Mouse (Mus musculus) T-helper 2 cell (primary cell): ENCODE measurements around the gene Tulp1.
"Not testable (repeated sequence)": the region's sequence is repeated elsewhere in the genome, so short reads cannot be mapped to it uniquely, and the experiment has no call there.

ENCODE experiments used
- in situ Hi-C: fragments of 300-600 bp; cut with MboI, MseI; formaldehyde crosslinking; loops from one replicate; pipeline ENCODE4 v1.15.1; 2025; ENCODE audit warnings: high pct_unique_total_duplicates

Tulp1 gene

DNA sequence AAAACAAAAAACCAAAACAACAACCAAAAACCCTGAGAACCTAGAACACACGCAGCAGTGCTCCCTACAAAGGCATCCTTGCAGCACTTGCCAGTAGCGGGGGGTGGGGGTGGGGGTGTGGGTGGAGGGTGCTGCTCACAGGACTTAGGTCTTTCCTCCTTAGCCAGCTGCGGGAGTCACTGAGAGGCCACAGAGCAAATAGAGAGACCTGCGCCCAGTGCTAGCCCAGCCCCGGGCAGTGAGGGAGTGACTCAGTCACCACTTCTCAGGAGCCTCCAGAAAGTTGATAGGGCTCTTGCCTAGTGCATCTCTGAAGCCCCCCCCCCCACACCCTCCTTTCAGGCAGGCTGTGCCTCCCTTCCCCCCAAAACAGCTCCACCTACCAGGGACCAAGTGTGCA is 4.0 kb upstream of the Tulp1 start:
- in situ Hi-C loops = no loop called here

DNA sequence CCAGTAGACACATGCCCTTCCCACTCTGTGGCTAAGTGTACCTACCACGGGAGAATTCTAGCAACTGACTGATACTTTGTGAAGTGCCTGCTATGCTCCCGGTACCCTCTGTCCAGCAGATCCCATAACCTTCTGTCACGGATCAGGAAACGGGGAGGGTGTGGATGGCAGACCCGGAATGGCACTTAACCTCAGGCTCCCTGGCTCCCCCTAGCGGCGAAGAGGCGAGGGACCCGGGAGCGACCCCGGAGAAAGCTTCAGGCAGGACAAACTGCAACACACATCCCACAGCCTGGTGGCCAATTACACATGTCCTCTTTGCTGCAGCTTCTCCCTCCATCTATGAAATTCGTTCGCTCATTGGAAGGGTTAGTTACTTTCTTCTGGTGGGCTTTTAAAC is 3.4 kb upstream of the Tulp1 start:
- in situ Hi-C loops = no loop called here

DNA sequence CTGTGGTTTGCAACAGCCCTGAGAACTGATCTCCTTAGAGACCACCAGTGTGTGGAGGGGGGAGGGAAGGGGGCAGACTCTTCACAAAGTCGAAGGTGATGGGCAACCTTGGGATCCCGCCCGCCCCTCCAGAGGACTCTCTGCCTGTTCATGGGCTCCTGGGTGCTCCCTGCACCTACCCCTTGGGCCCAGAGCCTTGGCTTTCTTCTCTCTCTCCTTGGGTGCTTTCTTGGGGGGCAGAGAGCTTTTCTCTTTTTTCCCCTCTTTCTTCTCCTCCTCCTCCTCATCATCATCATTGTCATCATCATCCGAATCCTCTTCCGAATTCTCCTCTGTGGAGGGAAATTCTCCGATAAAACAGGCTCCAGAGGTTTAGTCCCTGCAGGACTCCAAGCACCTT is 1.5 kb downstream of the Tulp1 start:
- in situ Hi-C loops = no loop called here

DNA sequence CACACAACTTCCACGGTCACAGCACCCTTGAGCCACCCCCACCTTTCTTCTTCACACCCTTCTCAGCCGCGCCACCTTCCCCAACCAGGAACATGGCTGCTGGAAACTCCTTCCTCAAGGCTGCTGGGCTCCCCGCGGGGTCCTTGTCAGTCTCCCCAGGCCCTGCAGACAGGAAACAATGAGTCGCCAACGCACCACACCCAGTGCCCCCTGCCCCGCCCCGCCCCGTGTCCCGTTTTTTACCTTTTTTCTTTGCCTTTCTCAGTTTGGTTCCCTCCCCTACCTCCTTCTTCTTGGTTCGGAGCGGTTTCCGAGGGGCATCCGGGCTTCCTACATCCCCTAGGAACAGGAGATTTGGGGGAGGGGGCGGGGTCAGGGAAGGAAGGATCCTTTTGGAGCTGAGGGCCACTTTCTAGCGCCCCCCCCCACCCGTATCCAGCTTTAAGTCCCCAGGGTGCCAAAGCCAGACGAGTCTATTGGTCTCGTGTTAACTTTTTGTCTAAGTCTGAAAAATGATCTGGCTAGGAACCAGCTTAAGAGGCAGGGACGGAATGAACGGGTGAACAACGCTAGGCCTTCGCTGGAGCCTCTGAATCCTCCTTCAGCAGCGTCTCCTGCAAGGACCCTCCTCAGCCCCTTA is 2.2 kb downstream of the Tulp1 start:
- in situ Hi-C loops = no loop called here

DNA sequence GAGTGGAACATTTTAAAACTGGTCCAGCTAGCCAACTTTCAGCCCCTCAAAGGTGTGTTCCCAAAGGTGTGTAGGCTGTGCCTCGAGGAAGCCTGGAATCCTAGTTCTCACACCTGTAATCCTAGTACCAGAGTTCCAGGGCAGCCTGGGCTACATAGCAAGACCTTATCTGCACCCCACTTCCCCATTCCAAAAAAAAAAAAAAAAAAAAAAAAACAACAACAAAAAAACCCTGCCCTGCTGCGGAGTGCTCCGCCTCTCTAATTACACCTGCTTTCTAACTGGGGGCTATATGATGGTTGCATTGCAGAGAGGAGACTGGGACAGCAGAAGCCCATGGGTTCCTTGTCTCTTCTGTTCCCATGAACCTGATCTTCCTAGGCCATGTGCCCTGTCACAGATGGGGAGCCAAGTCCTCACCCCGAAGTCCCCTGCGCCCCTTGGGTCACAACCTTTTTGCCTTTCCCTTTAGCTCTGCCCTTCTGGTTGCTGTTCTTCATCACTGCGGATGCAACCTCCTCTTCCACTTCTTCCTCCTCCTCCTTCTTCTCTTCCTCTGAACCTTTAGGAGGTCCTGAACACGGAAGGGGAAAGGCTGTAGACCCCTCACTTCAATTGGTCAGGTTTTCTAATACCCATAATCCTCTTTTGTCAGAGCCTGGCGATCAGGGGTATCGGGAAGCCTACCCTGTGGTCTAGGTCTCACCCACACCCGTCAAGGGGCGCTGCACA is 2.9 kb downstream of the Tulp1 start:
- in situ Hi-C loops = no loop called here

DNA sequence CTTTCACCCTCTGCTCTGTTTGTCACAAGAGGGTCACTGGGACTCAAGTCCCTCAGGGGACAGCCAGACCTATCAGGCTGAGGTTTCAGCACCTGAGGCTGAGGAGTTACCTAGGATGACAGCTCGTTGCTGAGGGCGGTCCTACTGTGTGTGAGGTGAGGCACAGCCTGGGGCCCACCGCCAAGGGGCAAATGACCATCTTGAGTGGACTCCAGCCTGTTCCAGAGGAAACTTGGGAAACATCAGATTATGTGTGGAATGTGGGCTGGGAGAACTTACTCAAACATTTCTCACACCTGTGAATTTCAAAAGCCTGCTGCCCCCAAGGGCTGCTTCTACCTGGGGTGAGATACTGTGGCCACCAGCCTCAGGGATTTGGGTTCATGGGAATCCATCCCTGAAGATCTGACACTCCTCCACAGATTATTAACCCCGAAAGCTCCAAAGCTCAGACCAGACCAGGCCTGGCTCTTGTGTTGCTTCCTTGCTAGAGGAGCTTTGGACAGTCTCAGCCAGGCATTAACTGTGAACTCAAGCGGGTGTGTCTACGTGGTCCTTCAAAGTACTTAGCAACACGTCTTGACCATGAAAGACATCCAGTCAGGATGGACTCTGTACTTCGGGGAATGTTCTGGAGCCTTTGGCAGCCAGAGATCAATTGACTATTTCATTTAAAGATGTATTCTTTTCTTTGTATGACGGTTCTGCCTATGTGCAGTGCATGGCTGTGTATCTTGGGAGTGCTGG is 4.3 kb downstream of the Tulp1 start:
- in situ Hi-C loops = no loop called here

DNA sequence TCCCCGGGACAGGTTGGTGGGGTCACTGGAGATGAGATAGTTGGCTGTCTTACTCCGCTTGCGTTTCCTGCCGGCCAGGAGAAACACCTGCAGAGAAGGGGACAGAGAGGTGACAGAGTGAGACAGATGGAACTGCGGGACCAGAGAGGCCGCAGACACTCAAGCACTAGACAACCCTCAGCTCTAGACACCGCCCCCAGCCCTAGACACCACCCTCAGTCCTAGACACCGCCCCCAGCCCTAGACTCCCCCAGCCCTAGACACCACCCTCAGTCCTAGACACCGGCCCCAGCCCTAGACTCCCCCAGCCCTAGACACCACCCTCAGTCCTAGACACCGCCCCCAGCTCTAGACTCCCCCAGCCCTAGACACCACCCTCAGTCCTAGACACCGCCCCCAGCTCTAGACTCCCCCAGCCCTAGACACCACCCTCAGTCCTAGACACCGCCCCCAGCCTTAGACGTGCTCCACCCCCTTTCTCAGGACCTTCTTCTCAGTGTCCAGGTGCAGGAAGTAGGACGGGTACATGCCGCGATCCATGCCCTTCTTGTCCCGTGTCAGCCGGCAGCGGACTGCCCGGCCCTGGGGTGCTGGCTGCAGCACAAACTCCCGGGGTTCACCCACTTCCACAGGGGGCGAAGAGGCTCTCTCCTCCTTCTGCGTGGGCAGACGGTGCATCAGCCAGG is 6.3 kb downstream of the Tulp1 start:
- in situ Hi-C loops = not testable (repeated sequence)

DNA sequence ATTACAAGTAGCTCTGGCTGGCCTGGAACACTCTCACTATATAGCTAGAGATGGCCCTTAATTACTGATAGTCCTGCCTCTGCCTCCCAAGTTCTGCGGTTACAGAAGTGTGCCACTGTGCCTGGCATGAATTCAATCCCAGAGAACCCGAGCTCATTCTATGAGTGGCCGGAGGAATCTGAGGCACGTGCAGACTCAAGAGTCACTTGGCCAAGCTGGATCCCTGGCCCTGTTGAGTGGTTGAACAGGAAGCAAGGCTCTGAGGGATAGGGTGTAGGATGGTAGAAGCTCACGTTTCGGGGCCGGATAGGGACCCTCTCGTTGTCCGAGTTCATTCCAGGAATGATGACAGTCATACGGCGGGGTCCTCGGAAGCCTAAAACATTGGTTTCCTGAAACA is 9.2 kb downstream of the Tulp1 start:
- in situ Hi-C loops = no loop called here

DNA sequence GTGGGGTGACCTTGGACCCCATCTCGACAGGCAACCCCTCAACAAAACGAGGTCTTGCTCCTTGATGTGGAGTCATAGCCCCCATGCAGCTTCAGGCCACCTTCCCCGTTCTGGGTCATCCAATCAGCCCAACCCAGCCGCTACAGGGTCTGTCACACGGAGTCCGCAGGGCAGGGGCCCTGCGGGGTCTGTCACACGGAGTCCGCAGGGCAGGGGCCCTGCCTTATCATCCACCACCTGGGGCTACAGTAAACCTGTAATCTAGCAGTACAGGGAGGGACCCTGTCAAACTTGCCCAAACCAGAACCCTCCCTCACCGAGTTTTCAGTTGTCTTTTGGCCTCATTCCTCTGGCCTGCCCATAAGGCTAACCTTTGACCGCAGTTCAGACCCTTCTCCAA is 13.0 kb downstream of the Tulp1 start:
- in situ Hi-C loops = no loop called here

DNA sequence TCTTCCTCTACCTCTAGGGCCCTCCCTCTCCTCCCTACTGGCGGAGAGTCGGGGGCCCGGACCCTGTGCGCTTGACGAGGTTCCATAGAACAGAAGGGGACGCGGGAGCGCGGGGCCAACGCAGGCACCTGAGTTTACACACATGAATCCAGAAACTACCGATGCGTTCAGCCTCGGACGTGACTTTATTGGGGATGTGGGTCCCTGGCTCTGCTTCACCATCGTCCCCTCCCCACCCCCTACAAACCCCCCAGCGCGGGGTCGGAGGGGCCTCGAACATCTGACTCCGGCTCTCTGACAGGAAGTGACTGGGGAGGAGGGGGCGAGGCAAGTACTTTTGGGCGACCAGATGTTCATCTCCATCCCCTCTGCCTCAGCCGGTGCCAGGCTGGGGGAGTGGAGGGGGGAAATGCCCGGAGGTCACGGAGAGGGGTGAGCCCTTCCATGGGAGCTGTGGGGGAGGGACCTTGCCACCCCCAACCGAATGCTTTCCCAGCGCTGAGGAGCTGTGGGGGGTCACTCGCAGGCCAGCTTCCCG is 13.6 kb downstream of the Tulp1 start:
- in situ Hi-C loops = no loop called here

DNA sequence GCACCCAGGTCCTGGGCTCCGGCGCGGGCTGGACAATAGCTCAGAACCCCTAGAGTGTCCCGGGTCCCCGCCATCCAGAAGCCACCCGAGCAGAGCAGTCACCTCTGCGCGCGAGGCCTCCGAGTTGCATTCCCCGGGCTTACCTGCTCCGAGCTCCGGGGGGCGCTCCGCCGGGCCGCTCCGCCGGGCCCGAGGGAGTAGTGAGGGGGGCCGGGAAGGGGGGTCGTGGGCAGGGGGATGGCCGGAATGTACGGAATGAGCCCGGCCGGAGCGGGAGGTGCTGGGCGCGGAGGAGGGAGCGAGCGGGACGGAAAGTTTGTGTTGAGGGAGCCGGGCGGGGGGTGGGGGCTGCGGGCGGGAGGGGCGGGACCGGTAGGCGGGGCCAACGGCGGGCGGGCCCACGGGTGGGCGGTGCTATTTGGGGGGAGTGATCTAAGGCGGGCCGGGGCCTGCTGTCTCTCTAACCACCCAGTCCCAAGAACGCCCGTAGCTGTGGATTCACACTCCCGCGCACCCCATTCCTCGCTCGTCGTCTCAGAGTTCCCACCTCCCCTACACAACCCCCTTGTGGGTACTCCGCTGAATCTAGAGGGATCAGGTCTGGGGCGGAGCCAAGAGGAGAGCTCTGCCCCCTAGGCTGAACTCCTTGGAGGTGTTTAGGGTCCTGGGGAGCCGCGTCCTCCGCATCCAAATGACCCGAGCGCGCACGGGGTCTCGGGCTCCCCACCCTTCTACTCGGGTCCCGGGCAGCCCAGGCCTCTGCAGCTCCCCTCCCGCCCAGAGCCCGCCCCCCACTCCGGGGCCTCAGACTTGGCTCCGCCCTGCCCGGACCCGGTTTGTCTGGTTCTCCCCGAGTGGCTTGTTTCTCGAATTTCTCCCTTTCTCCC is 14.3 kb downstream of the Tulp1 start, which contains the start of gene Tead3:
Tead3 (minus strand) TSS at position 352 of the 887 bp plus-strand sequence.
- in situ Hi-C loops = no loop called here

DNA sequence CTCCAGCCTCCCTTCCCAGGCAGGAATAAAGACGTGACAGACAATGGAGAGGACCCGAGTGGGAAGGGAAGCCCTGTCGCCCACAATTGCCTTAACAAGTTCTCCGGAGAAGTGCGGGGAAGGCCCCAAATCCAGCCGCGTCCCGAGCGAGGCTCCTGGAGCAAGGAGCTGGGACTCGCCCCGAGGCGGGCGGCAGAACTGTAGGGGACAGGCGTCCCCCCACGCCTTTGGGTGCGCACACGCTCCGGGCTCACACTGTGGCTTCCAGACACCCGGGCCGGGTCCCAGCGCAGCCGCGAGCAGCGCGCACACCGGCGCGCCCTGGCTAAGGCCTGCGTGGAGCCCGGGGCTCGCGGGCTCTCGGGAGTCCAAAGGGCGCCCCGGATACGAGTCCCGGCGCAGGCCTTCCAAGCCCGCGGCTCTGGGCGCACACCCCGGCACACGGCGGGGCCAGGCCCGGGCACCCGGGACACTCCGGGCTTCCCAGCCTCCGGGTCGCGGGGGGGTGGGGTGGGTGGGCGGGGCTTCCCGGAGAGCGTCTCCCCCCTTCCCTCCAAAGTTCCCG is 15.0 kb downstream of the Tulp1 start:
- in situ Hi-C loops = no loop called here

DNA sequence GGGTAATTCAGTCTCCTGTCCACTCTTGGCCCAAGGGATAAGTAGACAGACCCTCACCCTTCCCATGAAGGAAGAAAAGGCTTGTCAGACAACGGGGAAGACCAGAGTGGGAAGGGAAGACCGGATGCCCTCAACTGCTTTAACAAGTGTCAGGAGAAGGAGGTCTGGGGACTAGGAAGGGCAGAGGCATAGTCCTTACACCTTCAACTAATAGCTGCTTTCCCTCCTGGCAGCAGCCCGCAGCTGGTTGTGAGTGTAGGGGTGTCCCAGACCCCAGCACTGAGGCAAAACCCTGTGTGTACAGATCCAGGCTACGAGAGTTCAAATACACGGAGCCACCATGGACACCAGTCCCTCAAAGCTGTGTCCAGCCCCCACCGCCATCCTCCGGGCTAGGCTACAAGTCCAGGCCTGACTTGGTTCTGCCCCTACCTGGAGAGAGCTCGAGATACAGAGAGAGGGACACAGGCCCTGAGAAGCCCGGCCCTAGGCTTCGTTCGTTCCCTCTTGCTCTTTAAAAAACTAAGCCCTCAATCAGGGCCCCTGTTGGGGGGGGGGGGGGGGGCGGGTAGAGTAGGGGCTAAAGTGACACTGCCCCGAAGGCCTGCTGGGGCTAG is 15.7 kb downstream of the Tulp1 start:
- in situ Hi-C loops = no loop called here

DNA sequence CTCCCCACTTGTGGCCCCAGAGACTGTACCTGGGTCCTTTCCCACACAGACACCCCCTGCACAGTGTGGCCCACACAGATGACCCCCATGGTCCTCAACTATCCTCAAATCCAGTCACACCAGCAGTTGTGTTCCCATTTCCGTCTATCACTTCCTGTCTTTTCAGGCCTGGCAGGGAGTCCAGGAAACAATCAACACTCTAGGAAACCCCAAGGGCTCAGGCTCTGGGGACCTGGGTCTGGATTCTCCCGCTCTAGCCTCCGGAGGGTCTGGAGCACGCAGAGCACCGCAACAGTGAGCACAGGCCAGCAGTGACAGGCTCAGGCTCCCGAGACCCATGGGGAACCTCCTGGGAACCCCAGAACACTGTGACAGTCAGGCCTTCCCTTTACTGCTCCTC is 16.8 kb downstream of the Tulp1 start:
- in situ Hi-C loops = no loop called here

DNA sequence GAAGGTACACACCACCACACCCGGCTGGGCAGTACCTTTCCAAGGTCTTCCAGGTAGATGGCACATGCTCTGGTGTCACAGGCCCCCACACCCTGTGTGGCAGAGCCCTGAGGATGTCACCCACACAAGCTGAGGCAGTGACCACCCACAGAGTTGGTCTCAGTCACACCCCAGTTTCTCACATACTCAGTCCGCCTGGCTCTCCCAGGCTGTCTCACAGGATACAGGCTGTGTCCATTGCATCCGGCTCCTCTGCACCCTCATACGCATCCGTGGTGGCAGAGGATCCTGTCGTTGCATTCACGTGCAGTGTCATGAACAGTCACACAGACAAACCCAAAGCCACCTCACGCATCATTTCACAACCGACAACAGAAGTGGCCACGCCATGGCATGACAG is 17.7 kb downstream of the Tulp1 start:
- in situ Hi-C loops = no loop called here

DNA sequence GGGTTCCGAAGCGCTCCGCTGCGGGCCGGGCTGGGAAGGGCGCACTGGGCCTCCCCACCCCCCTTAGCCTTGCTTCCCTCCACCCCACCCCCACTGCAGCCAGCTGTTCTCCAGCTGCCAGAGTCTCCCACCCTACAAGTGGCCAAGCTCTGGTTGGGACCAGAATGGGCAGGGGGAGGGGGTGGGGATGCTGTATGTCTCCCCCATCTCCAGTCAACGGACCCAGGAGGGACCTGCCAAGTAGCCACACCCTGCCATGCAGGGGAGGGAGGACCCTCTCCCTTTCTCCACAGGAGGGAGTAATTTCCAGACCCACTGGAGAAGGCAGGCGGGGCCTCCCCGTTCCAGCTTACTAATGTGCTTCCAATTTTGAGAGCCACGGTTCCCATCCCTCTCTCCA is 19.1 kb downstream of the Tulp1 start:
- in situ Hi-C loops = no loop called here

DNA sequence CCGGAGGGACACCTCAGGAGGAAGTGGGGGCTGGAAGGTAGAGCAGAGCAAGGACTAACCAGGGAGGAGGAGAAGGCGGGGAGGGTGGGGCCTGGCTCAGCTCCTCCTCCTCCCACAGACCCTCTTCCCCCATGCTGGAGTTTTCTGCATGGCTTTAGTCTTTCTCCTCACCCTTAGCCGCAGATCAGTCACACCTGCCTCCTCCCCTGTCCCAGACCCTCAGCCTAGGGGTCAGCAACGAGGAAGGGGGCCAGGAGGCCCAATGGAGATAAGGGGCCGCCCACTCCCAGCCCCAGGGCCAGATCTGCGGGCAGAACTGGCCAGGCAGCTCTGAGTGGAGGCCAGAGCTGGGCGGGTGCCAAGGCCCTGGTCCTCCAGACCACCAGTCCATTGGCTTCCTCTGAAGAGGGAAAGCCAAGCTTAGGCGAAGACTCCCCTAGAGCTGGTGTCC is 19.7 kb downstream of the Tulp1 start:
- in situ Hi-C loops = no loop called here

DNA sequence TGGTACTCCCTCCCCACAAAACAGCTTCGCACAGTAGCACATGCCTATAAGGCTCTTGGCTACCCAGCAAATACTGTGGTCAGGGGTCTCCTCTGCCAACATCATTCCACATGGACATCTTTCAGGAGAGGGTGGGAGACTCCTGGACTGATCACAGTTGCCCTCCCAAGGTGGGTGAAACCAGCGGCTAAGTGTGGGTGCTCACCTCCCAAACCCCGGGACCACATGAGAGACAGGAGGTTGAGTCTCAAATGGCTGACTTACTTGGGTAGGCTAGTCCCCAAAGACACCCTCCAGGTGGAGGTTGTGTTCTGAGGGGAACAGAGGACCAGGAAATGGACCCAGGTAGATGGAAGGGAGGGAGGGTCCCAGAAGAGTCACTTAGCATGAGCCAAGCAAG is 20.4 kb downstream of the Tulp1 start:
- in situ Hi-C loops = no loop called here

DNA sequence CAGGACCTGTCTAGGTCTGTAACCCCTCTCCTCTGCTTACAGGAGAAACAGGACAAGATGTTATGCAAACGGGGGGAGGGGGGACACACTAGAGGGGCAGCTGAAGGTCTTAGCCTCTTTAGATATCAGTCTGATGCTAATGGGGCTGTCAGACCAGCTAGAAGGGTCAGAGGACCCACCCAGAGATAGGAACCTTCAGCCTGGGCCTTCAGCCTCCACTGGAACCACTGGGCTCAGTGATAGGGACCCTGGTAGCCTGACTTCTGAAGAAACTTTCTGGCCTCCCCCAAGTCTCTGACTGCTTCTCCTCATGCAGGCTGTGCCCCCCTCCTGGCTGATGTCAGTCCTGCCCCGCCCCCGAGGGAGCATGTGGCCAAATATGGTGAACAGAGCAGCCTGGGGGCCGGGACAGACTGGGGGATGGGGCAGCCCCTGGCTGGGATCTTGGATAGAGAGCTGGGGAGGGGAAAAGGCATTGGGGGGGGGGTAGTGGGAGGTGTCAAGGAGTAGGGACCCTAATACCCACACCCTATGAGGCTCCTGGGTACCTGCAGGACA is 20.9 kb downstream of the Tulp1 start:
- in situ Hi-C loops = no loop called here

DNA sequence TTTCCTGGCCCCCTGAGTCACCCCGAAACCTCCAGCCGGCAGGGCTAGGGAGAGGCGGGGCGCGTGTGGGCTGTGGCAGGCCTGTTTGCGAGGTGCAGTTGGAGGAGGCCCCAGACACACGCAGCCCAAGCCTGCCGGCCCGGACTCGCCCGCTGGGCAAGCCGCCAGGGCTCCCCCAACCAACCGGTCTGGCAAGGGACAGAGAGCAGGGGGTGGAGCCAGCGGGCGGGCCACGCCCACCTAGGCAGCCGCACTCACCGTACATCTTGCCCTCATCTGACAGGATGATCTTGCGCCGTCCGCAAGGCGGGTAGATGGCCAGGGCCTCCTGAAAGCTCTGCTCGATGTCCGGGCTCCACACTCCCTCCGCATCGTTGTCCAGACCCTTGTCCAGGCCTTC is 23.9 kb downstream of the Tulp1 start:
- in situ Hi-C loops = no loop called here
